Mouse (Mus musculus) heart, embryonic 10.5 days (tissue): ENCODE measurements around the gene Mvp. TPM values are rescaled to one million over a fixed set of nuclear protein-coding genes. Genes with fewer than 3 reads are reported as not detected.

Experiments used
- DNase-seq: peaks from one replicate; pipeline ENCODE4 v3.0.0-alpha.2; 2017; ENCODE audit warnings: low spot score
- H3K27ac ChIP-seq: fragments of 300-500 bp; sonication (generic); 2 replicates; pipeline ENCODE4 v1.5.1; 2016; ENCODE audit warnings: mild to moderate bottlenecking
- H3K27me3 ChIP-seq: fragments of 300-500 bp; sonication (generic); 2 replicates; pipeline ENCODE4 v1.6.1; 2016; ENCODE audit warnings: mild to moderate bottlenecking; ENCODE audit not compliant: poor library complexity, insufficient read depth, severe bottlenecking
- H3K36me3 ChIP-seq: fragments of 300-500 bp; sonication (generic); 2 replicates; pipeline ENCODE4 v1.6.1; 2016; ENCODE audit warnings: mild to moderate bottlenecking, moderate library complexity
- H3K4me1 ChIP-seq: fragments of 300-500 bp; sonication (generic); 2 replicates; pipeline ENCODE4 v1.6.1; 2016; ENCODE audit warnings: mild to moderate bottlenecking
- H3K4me3 ChIP-seq: fragments of 300-500 bp; sonication (generic); 2 replicates; pipeline ENCODE4 v1.5.1; 2016; ENCODE audit warnings: mild to moderate bottlenecking, moderate library complexity
- H3K9me3 ChIP-seq: fragments of 300-500 bp; sonication (generic); 2 replicates; pipeline ENCODE4 v1.6.1; 2016; ENCODE audit warnings: mild to moderate bottlenecking, moderate library complexity
- WGBS: fragments of 180-500 bp; shearing (Covaris S2); methylation state at CpG from one replicate; pipeline ENCODE4 v1.1.7; 2016; 5-methylcytosine and 5-hydroxymethylcytosine counted together
- polyA plus RNA-seq: library from polyadenylated mRNA; unstranded; fragments of >200 nt; fragmentation: Nextera tagmentation; extraction: Ambion mirVana; gene quantifications from 2 replicates; pipeline ENCODE4 v1.2.1, GENCODE M21; 2016

The Mvp gene
- polyA plus RNA-seq, 1 experiment from 2014 or later = 8.4 TPM

DNA sequence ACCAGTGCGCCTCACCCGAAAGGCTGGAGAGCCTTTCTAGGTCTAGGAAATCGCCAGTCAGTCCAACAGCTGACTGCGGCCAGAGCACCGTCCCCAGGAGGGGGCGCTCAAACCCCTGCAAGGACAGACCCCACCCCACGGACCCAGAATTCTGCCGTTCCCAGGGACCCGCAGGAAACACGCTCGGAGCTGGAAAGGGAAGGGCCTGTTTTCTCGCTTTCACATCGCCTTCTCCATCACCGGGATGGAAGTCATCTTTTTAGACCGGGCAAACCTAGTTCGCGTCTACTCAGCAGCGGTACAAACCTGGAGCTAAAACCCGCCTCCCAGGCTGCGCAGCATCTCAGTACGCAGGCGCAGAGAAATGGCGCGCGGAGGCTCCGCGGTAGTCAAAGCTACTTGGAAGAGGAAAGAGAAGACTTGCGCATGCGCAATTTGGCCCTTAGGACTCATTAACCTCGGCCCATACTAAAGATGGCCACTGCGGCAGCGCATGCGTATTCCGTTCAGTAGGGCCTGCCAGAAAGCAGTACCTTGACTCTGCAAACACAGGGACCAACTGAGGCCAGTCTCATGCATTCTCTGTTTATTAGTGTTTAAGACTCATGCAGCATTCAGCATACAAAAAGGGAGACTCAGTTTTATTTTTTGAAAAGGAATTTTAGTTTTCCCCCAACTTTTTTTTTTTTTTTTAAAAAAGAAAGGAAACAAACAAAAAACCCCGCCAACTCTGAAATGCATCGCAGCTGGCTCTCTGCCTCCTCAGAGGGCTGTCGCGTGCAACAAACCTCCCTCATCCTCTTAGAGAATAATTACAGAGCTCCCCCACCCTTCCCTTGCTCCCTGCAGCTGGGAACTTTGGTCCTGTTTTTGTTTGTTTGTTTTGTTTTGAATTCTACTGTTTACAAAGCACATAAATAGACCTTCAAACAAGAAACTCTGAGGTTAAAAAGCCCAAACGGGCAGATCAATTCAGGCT is 2.8 kb upstream of the Mvp start, which contains the start of gene Pagr1a:
Pagr1a (minus strand) TSS at position 382 of the 979 bp plus-strand sequence.
- no peaks in the 10 kb centered on the region for H3K27me3 ChIP-seq
- H3K36me3 ChIP-seq = peaks cover 36% of the 10 kb centered on the region
- no peaks in the 10 kb centered on the region for H3K9me3 ChIP-seq
- peak within 1 kb of the TSS; percentile 99 for H3K27ac ChIP-seq
- DNase-seq = peak; percentile 99
- 5% methylated on average over 39 of the region's 39 CpGs for WGBS
- peak within 1 kb of the TSS; percentile 94 for H3K4me3 ChIP-seq
- peaks cover 86% of the 10 kb centered on the region for H3K4me1 ChIP-seq

DNA sequence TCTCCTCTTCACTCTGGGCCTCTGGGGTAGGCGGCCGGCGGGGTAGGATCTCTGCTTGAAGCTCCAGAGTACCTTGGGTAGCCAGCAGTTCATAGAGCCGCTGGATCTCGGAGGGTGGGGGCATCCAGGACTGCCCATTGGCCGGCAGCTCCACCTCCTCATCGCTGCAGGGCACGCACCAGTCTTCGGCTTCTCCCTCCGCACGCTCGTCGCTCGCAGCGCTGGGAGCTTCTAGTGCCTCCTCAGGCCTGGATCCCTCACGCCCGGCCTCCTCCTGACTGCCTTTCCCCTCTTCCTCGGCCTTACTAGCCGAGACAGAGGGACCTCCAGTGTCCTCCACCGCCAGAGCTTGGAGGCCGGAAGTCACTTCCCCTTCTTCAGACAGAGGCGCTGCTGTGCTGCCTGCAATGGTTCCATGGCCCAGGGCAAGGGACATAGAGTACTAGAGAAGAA is 2.1 kb upstream of the Mvp start:
- H3K27ac ChIP-seq = peak overlapping the region; percentile 99
- H3K27me3 ChIP-seq = no peaks in the 10 kb centered on the region
- H3K9me3 ChIP-seq = no peaks in the 10 kb centered on the region
- H3K36me3 ChIP-seq = peaks cover 33% of the 10 kb centered on the region
- peak overlapping the region; percentile 94 for H3K4me3 ChIP-seq
- DNase-seq = peak; percentile 90
- H3K4me1 ChIP-seq = peaks cover 78% of the 10 kb centered on the region
- under 1% methylated on average over 22 of the region's 22 CpGs for WGBS

DNA sequence TGATC is 1.9 kb upstream of the Mvp start, which contains the start of gene Pagr1b:
Pagr1b (minus strand) TSS at position 4 of the 5 bp plus-strand sequence.
- peaks cover 33% of the 10 kb centered on the region for H3K36me3 ChIP-seq
- no peak for DNase-seq
- peaks cover 76% of the 10 kb centered on the region for H3K4me1 ChIP-seq
- H3K9me3 ChIP-seq = no peaks in the 10 kb centered on the region
- peak within 1 kb of the TSS; percentile 99 for H3K27ac ChIP-seq
- no peaks in the 10 kb centered on the region for H3K27me3 ChIP-seq
- peak within 1 kb of the TSS; percentile 94 for H3K4me3 ChIP-seq

DNA sequence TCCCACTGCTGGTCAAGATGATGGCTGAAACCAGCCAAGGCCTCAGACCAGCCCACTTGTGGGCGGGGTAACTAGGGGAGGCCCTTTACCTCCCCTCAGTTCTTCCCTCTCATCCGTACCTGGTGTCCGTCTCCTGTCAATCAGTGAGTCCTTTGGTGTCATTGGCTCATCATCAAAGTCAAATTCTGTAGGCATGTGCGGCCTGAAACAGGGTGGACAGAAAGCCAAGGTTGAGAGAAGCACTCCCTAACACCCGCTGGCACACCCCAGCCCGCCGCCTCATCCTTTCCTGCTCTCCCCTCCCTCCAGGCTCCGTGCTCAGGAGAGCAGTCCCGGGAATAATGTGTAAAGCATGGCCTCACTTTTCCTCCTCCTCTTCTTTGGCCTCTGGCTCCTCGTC is 1.7 kb upstream of the Mvp start:
- peak; percentile 92 for DNase-seq
- WGBS = 1% methylated on average over 10 of the region's 10 CpGs
- Histone ChIP-seq H3K27me3 (no peaks in the 10 kb centered on the region), H3K4me3 (peak overlapping the region; percentile 94), H3K4me1 (peaks cover 74% of the 10 kb centered on the region), H3K9me3 (no peaks in the 10 kb centered on the region), H3K27ac (peak overlapping the region; percentile 99), H3K36me3 (peaks cover 33% of the 10 kb centered on the region)

DNA sequence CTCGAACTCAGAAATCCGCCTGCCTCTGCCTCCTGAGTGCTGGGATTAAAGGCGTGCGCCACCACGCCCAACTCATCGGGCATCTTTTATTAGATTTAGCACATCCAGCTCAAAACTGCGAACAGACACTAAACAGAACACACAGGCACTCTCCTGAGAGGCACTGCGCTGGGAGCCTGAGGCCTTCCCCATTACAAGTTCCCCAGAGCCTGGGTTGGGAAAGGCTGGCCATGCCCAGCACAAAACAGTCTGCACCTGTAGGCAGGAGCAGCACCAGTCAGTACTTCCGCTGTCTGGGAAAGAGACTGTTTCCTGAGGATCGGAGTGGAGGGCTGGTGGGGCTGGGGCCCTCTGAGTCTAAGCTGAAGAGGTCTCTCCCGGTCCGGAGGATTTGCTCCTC is 572 bp upstream of the Mvp start:
- H3K9me3 ChIP-seq = no peaks in the 10 kb centered on the region
- 91% methylated on average over 12 of the region's 12 CpGs for WGBS
- DNase-seq = no peak
- no peaks in the 10 kb centered on the region for H3K27me3 ChIP-seq
- H3K4me3 ChIP-seq = peak overlapping the region; percentile 94; the same call in 1 of the 2 replicates
- H3K27ac ChIP-seq = 0 out of 2 replicates have a peak overlapping the region, but pooled peaks have one; percentile 99
- peaks cover 33% of the 10 kb centered on the region for H3K36me3 ChIP-seq
- H3K4me1 ChIP-seq = peaks cover 63% of the 10 kb centered on the region

DNA sequence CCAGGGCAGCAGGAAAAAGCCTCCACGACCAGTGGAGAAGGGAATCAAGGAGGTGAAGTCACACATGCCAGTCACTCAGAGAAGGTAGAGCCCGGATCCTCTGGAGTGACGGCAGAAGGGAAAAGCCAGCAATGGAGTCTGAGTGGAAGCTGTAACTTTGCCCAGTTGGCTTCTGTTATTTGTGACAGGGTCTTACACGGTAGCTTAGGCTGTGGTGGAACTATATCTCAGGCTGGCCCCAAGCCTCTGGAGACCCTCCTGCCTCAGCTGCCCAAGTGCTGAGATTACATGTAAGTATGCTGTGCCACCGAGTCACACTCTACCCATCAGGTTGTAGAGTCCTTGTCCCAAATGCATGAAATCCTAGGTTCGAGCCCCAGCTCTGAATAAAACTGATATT is 1.0 kb downstream of the Mvp start:
- no peak for DNase-seq
- Histone ChIP-seq H3K27me3 (no peaks in the 10 kb centered on the region), H3K36me3 (peaks cover 33% of the 10 kb centered on the region), H3K4me3 (peak overlapping the region; percentile 55; the same call in 1 of the 2 replicates), H3K27ac (no peak overlapping the region), H3K9me3 (no peaks in the 10 kb centered on the region), H3K4me1 (peaks cover 57% of the 10 kb centered on the region)
- 93% methylated on average over 6 of the region's 6 CpGs for WGBS

DNA sequence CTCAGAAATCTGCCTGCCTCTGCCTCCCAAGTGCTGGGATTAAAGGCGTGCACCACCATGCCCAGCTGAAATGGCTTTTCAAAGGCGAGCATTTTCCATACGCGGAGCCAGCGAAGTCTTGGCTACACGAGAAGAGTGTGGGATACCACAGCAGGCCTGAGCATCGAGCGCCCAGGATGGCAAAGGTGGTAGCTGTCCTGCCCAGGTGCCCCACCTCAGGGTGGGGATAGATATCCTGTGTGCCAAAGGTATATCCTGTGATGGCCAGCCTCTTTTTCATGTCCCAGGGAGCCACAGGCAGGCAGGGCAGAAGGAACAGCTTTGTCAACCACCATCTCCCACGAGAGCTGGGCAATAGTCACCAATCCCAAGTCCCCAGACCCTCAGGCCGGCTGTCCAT is 1.6 kb downstream of the Mvp start:
- no peaks in the 10 kb centered on the region for H3K27me3 ChIP-seq
- no peak overlapping the region for H3K27ac ChIP-seq
- H3K36me3 ChIP-seq = peaks cover 33% of the 10 kb centered on the region
- H3K9me3 ChIP-seq = no peaks in the 10 kb centered on the region
- H3K4me1 ChIP-seq = peaks cover 55% of the 10 kb centered on the region
- H3K4me3 ChIP-seq = no peak overlapping the region
- 93% methylated on average over 10 of the region's 10 CpGs for WGBS
- DNase-seq = no peak

DNA sequence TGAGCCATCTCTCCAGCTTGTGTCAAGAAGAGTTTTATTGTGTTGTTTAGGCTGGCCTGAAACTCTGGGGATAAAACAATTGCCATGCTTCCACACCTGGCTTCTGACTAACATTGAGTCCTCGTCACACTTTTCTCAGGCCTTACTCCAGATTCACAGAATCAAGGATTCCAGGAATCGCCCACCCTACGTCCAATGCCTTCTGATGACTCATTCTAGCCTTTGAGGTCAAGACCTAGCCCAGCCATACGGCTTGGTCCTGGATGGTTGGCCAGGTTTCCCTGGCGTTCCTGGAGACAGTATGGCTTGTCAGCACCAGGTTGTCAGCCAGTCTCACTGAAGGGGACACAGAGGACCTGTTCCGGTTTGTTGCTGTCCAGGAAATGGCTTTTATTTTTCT is 2.0 kb downstream of the Mvp start:
- Histone ChIP-seq H3K27me3 (no peaks in the 10 kb centered on the region), H3K4me1 (peaks cover 51% of the 10 kb centered on the region), H3K4me3 (no peak overlapping the region), H3K36me3 (peaks cover 33% of the 10 kb centered on the region), H3K27ac (no peak overlapping the region), H3K9me3 (no peaks in the 10 kb centered on the region)
- 72% methylated on average over 6 of the region's 6 CpGs for WGBS
- no peak for DNase-seq

DNA sequence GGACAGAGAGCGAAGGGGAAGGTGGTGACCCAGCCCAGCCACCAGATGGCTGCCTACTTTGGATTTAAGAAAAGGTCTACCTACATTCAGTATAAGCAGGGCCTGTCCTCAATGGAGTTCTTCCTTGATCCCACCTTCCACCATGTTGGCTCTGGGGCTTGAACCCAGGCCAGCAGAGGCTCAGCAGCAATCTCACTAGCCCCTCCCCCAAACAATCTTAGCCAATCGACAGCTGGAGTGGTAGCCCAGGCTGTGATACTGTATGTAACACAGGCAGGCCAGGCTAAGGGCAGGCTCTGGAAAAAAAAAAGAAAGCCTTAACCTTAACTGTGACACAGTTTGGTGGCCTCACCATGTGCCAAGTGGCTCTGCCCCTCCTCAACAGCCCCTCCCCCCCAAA is 2.7 kb downstream of the Mvp start:
- no peaks in the 10 kb centered on the region for H3K9me3 ChIP-seq
- 76% methylated on average over 2 of the region's 2 CpGs for WGBS
- peaks cover 48% of the 10 kb centered on the region for H3K4me1 ChIP-seq
- H3K4me3 ChIP-seq = no peak overlapping the region
- peaks cover 33% of the 10 kb centered on the region for H3K36me3 ChIP-seq
- DNase-seq = no peak
- H3K27ac ChIP-seq = no peak overlapping the region
- H3K27me3 ChIP-seq = no peaks in the 10 kb centered on the region

DNA sequence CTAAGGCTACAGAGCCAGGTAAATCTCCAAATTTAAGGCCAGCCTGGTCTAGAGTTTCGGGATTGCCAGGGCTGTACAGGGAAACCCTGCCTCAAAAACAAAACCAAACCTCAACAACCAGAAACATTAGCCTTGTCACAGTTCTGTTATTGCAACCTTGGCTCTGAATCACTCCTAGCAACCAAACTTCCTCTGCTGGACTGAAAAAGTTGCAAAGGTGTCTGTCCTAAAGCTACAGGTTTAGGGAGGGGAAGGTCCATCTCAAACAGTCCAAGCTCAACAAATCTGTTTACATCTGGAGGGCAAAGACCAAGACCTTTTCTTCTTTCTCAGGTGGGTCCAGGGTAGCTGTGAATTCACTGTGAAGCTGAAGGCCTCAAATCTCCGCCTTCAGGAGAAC is 3.4 kb downstream of the Mvp start:
- DNase-seq = no peak
- Histone ChIP-seq H3K27me3 (no peaks in the 10 kb centered on the region), H3K4me3 (no peak overlapping the region), H3K36me3 (peaks cover 33% of the 10 kb centered on the region), H3K27ac (no peak overlapping the region), H3K9me3 (no peaks in the 10 kb centered on the region), H3K4me1 (peaks cover 49% of the 10 kb centered on the region)
- 94% methylated on average over 2 of the region's 2 CpGs for WGBS

DNA sequence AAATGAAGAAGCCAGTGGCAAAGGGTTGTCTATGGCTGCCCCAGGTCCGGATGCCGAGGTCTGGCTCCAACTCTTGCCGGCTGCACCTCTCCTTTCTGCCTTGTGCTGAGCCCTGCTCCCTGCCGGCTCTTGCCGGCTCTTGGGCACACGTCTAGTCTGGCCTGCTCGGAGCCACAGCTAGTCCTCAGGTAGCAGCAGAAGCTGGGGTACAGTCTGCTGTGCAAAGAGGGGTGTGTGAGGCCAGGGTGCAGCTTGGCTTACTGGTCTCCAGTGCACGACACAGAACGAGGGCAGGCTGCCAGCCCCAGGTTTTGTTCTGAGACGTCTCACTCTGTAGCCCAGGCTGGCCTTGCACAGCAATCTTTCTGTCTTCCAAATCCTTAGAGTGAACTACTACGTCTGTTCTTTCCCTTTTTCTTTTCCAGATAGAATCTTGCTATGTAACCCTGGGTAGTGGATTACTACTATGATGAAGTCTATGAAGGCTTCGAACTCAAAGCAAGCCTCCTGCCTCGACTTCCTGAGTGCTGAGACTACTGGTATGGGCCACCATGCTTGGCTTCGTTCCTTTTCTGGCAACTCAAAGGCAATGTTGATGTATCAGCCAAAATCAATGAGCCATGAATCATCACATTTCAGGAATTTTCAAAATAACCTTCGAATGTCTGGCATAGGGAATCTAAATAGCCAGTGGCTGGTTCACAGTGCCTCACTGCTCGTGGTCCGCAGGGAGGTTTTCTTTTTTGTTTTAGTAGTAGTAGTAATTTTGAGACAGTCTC is 4.9 kb downstream of the Mvp start:
- WGBS = 82% methylated on average over 17 of the region's 17 CpGs

DNA sequence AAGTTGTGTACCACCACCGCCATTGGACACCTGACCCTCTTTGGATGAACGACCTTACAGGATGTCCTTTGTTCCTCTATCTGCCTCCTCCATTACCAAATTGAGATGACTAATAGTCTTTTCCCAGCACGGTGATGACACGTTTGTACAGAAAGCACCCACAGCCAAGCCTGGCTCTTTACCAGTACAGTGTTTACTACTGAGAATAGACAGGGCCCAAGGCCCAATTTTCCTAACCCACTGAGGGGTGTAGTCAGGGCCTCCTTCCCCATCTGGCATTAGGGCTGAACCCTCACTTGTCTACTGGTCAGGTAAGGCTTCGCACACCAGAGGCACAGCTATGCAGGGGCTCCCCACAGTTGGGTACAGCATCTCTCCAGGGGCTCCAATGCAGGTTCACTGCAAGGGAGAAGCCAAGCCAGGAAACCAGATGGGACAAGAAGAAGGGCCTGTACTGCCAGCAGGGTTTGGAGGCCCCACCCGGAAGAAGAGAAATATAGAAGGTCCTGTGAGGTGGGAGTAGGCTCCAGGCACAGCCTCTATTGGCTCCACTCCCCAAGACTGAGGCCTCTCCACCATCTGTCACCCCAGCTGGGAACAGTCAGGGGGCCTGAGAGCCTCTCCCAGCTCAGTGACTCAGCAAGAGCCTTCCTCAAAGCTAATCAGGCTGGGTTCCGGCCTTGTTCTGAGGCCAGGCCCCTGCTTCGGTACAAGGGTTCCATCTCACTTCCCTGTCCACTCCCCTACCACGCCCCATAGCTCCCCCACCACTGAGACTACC is 6.0 kb downstream of the Mvp start:
- peak; percentile 93 for DNase-seq
- Histone ChIP-seq H3K27ac (peak overlapping the region; percentile 57), H3K27me3 (no peaks in the 10 kb centered on the region)

More for the DNA sequence above, 4.9 kb downstream of the Mvp start:
- no peak for DNase-seq
- Histone ChIP-seq H3K27ac (peak overlapping the region; percentile 57), H3K4me1 (peaks cover 37% of the 10 kb centered on the region), H3K4me3 (no peak overlapping the region), H3K36me3 (peaks cover 21% of the 10 kb centered on the region), H3K9me3 (no peaks in the 10 kb centered on the region), H3K27me3 (no peaks in the 10 kb centered on the region)

More for the DNA sequence above, 6.0 kb downstream of the Mvp start:
- 36% methylated on average over 9 of the region's 9 CpGs for WGBS
- H3K4me1 ChIP-seq = peaks cover 27% of the 10 kb centered on the region
- no peak overlapping the region for H3K4me3 ChIP-seq
- peaks cover 12% of the 10 kb centered on the region for H3K36me3 ChIP-seq
- no peaks in the 10 kb centered on the region for H3K9me3 ChIP-seq
